Mouse (Mus musculus) cerebellum, postnatal 10 days (tissue): ENCODE measurements around the gene Itgb8.

Source experiments
- DNase-seq, 2 experiments: peaks; one replicate each; pipeline ENCODE4 v3.0.0; 2021; ENCODE audit warnings: mixed read lengths in 2 of 2

Itgb8 gene

DNA sequence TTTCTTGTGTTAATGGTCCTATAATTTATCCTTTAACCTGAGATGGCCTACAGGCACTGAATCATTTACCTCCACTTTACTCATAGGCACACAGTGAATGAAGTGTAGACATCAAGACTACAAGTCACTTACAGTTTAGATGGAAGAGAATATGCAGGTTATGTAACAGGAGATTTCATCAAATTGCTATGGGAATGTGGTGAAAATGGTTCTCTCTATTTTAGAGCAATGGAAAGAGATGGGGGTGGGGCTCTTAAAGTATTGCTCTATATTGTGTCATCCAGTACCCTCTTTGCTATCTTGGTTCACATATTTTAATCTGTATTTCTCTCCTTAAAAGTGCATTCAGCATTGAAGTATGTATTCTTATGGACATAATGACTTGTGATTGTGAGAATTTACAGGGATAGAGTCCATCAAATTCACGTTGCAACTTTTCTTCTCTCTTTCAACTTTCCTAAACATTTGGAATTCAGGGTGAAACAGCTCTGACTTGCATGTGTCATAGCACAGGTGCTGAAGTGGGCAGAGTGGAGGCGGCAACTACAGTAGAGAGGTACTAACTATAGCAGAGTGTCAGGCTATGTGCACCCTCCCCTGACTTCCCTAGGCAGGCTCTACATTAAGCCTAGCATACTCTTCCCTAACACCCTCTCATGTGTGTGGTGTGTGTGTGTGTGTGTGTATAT lies 29.1 kb downstream of the Itgb8 start:
- no peak for DNase-seq

DNA sequence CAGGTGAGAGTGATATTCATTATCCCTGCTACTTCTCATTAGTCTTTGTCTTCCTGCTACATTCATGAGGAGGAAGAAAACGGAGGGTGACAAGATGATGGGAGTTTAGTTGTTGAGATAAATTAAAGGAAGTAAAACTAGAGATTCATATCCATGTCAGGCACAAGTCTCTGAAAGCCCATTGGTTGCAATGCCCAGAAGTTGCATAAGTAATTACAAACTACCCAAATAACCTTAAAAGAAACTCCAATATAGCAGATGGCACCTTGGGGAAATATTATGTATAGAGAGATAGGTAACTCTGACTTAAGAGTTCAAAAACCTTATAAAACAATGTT lies 31.2 kb downstream of the Itgb8 start:
- no peak for DNase-seq

DNA sequence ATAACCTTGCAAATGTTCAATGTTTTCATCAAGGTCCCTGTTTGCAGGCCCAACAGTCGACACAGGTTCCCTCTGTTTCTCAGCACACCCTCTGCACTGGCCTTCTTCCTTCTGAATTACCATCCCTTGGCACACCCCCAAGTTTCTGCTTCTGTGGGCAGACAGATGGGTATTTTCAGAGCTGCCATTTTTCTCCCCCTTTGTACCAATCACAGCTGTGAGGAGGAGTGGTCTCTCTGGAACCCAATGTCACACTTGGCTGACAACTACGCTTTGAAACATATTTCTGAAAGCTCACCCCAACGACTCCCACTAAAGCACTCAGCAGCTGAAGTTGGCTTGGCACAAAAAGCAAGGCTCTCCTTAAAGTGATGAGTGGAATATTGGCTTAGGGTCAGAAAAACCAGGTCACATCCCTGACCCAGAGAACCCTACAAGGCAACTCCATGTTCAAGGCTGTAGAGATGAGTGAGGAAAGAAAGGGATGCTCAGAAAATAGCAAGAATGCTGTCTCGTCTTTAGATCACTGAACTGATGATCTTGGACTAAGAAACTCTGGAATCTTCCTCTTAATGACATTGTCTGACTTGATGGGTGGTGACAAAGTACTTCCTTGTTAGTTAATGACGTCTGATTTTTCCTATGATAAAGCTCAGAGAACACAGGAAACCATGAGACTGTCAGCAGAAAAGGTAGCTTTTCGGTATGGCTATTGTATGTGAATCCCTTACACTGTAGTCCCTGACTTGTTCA lies 31.7 kb downstream of the Itgb8 start:
- DNase-seq = peak; percentile 85 to 87

DNA sequence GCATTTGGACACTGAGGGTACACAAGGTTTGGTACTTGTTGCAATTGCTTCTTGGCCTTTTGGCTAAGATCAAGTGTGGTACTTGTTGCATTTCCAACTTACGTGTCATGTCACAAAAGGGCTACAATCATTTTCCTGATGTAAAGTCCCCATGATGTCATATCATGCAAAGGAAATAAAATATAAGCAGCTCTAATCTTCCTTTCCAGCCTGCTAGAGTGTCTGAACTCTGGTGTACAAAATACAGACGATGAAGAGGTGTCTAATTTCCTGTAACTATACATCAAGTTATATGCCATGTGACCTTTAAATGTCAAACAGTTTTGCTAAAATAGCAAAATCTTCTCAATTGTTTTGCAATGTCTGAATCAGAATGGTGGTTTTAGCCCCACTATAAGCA lies 34.2 kb downstream of the Itgb8 start:
- no peak for DNase-seq

DNA sequence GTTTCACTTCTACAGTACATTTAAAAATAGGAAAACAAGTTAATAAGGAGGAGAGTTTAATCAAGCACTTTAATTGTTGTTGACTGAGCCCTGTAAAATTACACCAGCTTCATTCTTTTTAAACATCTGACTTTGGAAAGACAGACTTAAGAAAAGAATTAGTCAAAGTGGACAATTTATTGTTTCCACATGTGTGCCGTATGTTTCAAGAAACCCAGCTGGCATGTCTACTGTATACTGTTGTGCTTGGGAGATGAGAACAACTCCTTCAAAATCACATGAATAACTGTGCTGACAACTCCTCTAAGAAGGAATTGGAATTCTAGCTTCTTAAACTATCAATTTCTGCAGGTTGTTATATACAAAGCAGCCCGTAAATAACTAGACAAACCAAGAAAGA lies 35.8 kb downstream of the Itgb8 start:
- no peak for DNase-seq

DNA sequence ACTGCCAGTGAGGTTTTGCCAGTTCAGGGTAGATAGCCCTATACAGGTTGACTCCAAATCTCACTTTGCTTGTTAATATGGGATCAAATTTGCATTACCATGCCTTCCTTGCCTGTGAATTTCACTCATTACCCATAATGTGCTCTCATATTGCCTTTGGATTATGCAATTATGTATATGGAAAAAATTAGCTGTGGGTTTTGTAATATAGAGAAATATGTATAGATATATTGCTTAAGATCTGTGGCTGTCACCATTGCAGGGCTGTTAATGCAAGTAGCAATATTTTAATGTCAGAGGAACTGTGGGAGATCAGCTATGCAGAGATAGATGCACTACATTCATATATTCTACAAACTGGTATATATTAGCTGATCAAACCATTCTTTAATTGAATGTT lies 43.5 kb downstream of the Itgb8 start:
- no peak for DNase-seq

DNA sequence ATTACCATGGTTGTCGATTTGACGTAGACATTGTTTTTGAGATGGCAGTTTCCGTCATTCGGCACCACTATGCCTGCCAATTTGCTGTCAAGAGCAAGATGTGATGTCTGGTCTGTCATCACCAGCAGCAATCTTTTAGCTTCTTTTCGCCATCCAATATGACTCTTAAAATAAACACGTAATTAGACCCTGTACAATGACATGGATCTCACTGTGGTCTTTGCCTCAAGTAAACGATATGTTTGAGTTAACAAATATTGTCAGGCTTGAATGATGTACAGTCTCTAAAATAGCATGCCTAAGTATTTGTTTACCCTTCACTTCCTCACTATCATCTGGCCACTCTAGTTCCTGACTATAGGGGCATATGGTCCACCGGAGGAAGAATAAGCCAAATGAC lies 48.8 kb downstream of the Itgb8 start:
- DNase-seq = no peak

DNA sequence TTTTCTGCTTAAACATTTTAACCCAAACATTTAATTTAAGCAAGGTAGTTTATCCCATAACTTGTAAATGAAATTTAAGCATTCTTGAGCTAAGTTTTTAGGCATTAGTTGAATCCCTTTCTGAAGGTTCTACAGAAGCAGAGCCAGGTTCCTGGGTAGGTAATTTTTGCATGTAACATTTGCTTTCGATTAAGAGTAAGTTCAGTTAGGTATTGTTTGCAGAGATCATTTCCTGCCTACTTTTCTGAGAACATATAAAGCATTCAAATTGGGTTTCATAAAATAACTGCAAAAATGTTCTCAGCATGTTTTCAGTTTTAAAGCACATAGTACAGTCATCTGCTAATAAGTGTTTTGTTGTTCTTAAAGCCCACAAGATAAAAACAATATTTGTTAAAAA lies 53.2 kb downstream of the Itgb8 start:
- no peak for DNase-seq

DNA sequence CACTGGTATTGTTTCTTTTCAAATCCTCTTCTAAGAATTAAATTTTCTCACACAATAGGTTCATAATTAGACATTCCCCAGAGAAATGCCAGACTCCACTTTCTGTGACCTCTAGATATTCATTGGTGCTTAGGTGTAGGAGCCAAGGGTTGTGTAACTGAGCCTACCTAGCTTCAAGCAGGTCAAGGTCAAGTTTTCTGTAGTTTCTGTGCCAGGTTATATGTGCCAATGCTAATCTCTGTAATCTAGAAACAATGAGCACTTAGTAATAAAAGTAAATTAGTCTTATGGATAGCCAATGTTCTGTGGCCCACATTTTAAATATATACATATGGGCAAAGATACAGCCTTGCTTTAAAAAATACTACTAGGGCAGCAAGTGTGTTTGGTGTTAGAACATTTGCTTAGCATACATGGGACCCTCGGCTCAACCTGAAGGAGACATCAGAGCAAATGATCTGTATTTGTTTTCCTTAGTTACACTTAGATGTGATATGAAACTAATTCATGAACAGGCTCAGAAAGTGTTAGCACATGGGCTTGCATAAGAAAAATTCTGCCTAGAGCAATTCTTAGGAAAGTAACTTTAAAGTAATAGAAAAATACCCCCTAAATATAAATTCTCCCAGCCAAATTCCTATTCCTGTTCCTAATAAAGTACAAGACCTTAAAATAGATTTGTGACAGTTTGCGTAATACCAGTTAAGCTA lies 56.2 kb downstream of the Itgb8 start:
- DNase-seq = no peak

DNA sequence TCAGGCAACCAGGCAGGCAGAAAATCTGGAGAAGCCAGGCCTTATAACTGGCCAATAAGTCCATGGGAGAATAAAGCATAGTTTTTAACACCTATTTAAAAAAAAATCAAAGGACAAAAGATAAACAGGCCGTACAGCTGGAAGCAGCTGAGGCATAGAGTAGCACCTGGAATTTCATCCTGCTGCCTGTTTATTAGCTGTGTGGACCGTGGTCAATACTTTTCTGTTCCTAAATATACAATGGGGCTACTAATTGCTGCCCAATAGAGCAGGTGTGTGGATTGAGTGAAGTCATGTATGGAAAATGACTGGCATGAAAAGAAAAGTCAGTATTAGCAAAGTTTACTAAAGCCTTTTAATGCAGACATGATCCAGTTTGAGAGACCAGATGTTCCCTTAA lies 62.6 kb downstream of the Itgb8 start:
- DNase-seq = no peak

DNA sequence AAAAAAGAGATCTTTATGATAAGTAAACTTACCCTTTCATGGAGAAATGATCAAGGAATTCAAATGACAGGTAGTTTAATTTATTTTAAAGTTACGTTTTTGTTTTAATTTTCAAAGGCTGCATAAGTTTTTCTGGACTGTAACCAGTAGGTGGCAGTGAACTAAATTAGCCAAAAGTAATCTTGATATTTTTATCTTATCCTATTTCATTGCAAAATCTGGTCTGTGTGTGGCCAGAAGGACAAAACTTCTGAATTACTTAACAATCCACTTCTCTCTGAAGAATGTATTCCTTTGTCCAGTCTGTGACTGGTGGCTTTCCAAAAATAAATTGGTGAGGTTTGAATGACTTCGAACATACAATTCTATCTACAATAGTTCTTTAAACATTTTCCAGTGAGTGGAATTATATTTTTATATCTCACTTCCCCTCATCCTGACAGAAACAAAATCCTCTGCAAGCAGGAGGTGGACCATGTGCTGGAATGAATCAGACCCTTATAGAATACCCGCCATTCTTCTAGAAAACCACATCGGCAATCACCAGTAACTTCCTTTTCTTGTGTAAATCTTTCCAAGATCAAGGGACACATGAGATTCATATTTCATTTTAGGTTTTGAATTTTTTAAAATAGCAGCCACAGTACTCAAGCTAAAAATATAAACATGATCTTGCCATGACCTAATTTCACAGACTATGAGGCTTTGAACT lies 68.6 kb downstream of the Itgb8 start:
- DNase-seq = no peak

DNA sequence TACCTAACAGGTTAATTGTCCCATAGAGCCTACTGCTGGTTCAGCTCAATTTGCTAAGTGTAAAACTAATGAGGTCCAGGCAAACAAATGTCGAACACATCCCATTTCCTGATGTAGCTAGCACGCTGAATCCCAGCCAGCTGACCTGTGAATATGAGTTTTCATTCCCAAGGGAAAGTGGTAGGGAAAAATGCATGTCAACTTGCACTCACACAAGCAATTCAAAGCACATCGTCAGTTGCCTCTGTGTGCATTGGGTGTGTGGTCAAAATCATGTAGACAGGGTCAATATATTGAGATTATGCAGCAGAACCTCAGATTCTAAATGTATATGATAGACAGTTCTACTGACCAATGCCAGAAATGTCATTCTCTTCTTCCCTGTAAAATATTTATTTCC lies 69.5 kb downstream of the Itgb8 start:
- no peak for DNase-seq

DNA sequence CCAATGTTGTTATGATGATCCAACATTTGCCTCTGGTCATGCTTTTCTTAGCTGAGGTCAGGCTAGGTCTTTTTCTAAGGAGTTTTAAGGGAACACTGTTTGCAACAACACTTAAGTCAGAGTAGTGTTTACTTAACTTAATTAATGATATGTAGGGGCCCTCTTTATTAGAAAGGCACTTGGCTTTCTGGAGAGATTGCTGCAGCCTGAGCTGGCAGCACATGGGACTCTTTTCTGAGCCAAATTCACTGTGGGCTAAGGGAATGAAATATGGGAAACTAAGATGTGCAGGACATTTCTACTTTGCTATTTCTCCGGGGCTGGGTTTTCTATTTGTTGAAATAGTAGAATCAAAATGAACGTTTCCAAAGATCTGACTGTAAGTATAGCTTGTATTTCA lies 73.5 kb downstream of the Itgb8 start:
- DNase-seq = peak; percentile 50 to 68

DNA sequence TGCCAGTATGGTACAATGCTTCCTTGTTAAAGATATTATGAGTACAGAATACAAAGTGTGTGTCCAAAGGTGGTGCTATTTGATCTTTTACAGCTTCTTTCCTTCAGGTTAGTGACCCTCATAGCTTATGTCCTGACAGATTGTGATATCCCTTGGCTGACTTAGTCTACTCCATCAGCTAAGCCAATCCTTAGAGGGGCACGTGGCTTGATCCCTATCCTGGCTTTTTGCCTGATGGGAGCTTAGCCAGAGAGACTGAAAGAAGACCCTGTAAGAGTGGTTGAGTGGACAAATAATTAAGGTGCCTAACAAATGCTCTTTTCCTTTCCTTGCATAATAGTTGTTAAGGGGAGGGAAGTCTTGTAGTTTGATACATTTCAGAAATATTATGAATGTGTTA lies 73.9 kb downstream of the Itgb8 start:
- DNase-seq = peak; percentile 91 to 93

DNA sequence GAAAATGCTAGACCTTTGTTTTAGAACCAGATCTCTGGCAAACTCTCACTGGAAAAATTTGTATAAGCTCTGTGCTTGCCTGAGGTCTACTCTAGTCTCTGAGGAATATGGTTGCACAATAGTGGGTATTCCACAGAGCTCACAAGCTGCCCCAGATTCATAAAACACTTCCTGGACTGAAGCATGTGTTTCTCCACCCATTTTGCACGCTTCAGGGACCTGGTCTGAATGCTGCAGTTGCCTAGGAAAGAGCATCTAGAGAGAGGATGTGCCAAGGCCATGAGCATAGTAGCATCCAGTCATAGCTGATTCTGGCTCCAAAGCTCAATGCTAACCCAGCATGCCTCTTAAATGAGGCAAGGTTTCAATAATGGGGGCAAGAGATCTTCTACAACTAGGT lies 74.4 kb downstream of the Itgb8 start:
- DNase-seq = peak; percentile 43 to 63

DNA sequence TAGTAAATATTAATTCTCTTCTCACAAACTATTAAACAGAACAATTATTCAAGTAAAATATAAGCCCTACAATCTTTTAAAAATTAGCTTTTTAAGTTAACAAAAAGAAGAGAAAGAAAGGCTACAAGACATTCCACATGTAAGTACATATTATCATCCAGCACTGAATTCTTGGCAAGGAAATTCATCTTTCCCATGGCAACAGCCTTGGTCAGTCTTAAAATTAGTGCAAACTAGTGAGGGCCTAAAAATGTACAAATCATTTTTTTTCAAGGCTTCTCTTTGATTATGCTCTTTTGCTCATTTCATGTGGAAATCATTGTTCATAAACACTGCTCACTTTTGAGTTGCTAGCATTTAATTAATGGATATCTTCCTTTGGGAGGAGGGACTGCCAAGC lies 77.8 kb downstream of the Itgb8 start:
- no peak for DNase-seq

DNA sequence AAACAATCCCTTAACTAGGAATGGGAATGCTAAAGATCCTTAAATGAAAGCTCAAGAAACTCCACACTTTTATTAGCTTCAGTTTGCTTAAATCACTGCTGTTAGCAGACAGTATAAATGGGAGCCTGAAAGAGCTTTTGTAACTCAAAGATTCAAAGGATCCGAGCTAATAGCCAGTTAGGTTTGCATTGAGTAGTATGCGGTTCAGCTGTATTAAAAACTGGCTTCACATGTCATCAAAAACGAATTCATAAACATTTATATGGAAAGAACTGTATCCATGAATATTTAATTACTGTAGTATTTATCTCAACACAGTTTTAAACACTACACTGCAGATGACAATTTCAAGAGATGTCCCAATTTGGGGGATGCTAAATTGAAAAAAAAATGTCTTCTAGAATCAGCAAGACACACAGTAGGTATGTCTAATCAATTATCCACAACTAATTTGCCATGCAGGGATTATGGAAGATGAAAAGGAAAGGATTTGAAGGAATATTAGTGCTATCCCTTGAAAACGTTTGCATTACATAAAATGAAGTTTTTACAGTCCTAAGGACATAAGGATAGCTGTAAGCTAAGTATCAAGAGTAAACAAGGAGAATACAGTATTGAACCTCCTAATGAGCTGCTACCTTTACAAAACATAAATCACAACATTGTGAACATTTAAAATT lies 79.2 kb downstream of the Itgb8 start:
- DNase-seq = no peak

DNA sequence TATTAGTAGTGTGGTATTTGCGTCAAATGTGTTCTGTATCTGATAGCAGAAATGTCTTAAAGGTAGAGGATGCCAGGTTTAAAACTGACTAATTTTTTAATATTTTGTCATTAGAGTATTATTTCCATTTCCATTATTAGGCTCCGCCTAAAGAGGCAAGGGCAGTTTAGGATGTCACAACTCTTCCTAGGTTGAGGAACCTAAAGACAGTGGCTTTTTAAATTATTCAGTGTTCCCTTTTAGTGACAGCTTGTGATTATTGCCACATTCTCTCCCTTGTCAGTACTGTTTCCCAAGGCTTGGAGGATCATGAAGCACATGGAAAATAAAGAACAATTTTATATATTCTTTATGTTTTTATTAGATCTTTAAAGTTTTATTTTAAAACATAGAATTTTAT lies 80.9 kb downstream of the Itgb8 start:
- DNase-seq = no peak

DNA sequence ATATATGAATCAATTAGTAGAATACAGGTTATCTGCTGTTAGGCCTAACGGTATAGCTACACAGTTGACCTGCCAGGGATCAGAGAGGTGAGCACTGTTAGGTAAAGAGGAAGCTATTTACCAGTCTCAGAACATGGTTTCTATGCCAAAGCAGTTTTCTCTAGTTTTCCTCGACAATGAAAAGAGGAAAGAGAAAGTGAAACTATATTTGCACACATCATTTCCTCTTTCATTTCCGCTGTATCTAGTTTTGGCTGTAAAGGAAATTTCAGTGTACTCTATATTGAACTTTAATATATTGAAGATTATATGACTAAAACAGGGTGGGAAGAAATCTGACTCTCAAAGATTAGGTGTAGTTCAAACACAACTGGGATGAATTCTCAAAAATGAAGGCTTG lies 81.5 kb downstream of the Itgb8 start:
- no peak for DNase-seq

DNA sequence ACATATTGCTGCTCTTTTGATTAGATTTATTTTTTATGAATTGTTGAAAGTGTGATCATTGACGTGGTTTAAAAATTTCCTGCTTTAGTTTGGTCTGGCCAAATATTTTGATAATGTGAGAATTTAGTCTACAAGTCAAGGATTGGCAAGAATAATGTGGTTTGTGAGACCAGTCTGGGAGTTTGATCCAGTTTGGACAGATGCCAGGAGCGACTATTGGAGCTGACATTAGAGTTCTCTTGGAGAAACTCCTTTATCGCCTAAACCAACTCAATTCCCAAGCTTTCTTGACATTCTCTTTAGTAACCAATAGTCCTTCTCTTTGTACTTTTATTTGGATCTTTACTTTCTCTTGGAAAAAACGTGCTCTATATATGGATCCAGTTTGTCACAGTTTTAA lies 83.0 kb downstream of the Itgb8 start:
- DNase-seq = peak; percentile 51 to 58

DNA sequence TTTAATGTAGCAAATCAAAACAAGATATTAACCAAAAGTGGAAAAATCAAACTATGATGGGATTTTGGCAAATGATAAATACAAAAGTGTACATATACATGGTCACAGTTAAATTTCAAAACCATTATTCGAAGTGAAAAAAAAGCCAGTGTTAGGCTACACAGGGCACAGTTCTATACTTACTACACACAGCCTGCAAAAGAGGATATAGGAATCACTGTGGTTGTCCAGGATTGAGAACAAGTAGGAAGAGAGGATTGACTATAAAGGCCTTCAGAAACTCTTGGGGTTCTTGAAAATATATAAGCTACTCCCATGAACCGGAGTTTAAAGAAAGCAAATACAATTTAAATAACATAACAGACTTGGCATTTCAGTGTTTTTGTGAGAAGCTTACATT lies 87.6 kb downstream of the Itgb8 start:
- no peak for DNase-seq

DNA sequence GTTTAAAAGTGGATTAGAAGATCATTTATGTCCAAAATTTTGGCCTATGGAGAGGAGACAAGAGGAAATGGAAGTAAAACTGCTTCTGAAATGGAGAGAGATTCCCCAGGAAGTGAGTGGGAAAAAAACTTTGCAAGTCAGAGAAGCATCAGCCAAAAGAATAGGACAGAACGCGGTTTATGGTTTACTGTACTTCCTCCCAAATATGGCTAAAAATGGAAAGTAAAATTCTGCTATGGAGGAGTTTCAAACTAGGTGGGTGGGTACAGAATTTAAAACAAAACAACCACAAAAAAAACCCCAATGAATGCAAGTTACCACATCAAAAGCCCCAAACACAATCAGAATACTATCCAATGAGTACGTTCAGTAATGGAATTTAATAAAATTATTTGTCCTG lies 90.8 kb downstream of the Itgb8 start:
- DNase-seq = no peak

DNA sequence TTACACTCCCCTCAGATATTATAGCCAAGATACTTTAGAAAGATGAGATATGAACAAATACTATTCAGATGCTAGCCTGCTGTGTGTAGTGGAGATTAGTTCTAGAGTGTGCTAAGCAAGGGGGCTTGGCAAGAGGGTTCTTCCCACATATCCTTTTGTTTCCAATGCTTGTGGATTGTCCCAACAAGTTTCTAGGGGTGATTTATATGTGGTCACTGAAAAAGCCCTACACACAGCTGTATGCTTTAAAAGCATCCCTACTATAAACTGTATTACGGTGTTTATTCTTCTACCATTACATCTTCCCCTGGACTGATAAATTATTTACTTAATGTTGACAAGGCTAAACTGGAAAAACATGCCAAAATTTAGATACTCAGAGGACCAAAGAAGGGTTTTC lies 92.6 kb downstream of the Itgb8 start:
- DNase-seq = no peak
